Mouse (Mus musculus) myocyte (in vitro differentiated cells): ENCODE results near the gene Sox6.

ENCODE experiments used
- E2F4 ChIP-seq: IDR thresholded peaks from one replicate; pipeline ENCODE4 v1.6.1; 2011; ENCODE audit warnings: mild to moderate bottlenecking, control low read depth, moderate library complexity; ENCODE audit not compliant: insufficient read depth
- MAX ChIP-seq: IDR thresholded peaks from one replicate; pipeline ENCODE4 v1.6.1; 2011; ENCODE audit warnings: low read depth, mild to moderate bottlenecking, control low read depth
- MYOD1 ChIP-seq, 3 experiments: IDR thresholded peaks; one replicate each; pipeline ENCODE4 v1.6.1; 2011; ENCODE audit warnings: control low read depth in 2 of 3, low read depth in 2 of 3, mild to moderate bottlenecking in 2 of 3, moderate library complexity in 1 of 3; ENCODE audit not compliant: insufficient read length in 2 of 3, control insufficient read depth in 1 of 3
- MYOG ChIP-seq, 3 experiments: IDR thresholded peaks; one replicate each; pipeline ENCODE4 v1.6.1; 2011; ENCODE audit warnings: control low read depth in 2 of 3, low read depth in 2 of 3, mild to moderate bottlenecking in 2 of 3; ENCODE audit not compliant: insufficient read length in 2 of 3, control insufficient read depth in 1 of 3, insufficient read depth in 1 of 3
- POLR2A ChIP-seq: IDR thresholded peaks from one replicate; pipeline ENCODE4 v1.6.1; 2011; ENCODE audit warnings: low read depth, mild to moderate bottlenecking, control low read depth, moderate library complexity; ENCODE audit not compliant: insufficient read length
- POLR2AphosphoS2 ChIP-seq: IDR thresholded peaks from one replicate; pipeline ENCODE4 v1.6.1; 2011; ENCODE audit warnings: low read depth, control low read depth; ENCODE audit not compliant: insufficient read length
- SRF ChIP-seq: IDR thresholded peaks from one replicate; pipeline ENCODE4 v1.6.1; 2011; ENCODE audit warnings: low read depth; ENCODE audit not compliant: control insufficient read depth, insufficient read length
- TCF12 ChIP-seq: IDR thresholded peaks from one replicate; pipeline ENCODE4 v1.6.1; 2011; ENCODE audit warnings: mild to moderate bottlenecking, control low read depth; ENCODE audit not compliant: poor library complexity, insufficient read depth, severe bottlenecking
- TCF3 ChIP-seq: IDR thresholded peaks from one replicate; pipeline ENCODE4 v1.6.1; 2011; ENCODE audit warnings: low read depth, control low read depth; ENCODE audit not compliant: insufficient read length
- USF1 ChIP-seq: IDR thresholded peaks from one replicate; pipeline ENCODE4 v1.6.1; 2011; ENCODE audit warnings: low read depth, mild to moderate bottlenecking, control low read depth, moderate library complexity

GRCm38 (mm10) chr7:115895028-115895671 is 143.4 kb downstream of the Sox6 start:
- TF ChIP-seq POLR2A (no peak), SRF (no peak), MAX (no peak), E2F4 (no peak), USF1 (no peak), TCF12 (no peak), POLR2AphosphoS2 (no peak), MYOD1 (IDR thresholded peaks at IDR 0.05; ENCODE audit: control insufficient read depth in 1 of 3, insufficient read length in 2 of 3, low read depth in 2 of 3) (no peak), TCF3 (no peak), MYOG (IDR thresholded peaks at IDR 0.05; ENCODE audit: control insufficient read depth in 1 of 3, insufficient read depth in 1 of 3, insufficient read length in 2 of 3, low read depth in 2 of 3) (no peak)
